Mouse (Mus musculus) layer of hippocampus, postnatal 25 days (tissue): ENCODE results near the gene Fbxo31. TPM values are rescaled to one million over a fixed set of nuclear protein-coding genes. Genes with fewer than 3 reads are reported as not detected.
"Not testable (repeated sequence)": the region's sequence is repeated elsewhere in the genome, so short reads cannot be mapped to it uniquely, and the experiment has no call there.

Source experiments
- DNase-seq, 2 experiments: peaks; one replicate each; pipeline ENCODE4 v3.0.0; 2022; ENCODE audit warnings: mixed read lengths in 2 of 2, low spot score in 1 of 2; ENCODE audit errors: extremely low spot score in 1 of 2
- total RNA-seq, 2 experiments: library from RNA; stranded (reverse); gene quantifications; 2 replicates each; pipeline ENCODE4 v1.2.3; 2021

Gene Fbxo31
- 100 to 1,000 TPM; 107 to 113 TPM for total RNA-seq

GRCm38 (mm10) chr8:121578676-121579451, at the start of gene Fbxo31:
Gene Fbxo31 (minus strand): TSS chr8:121578806.
- DNase-seq = peak; percentile 91 to 94

- DNase-seq = no peak
These were observed 44.4 kb upstream of the Fbxo31 start for GRCm38 (mm10) chr8:121623043-121623442.

- DNase-seq = no peak
These were observed 43.3 kb upstream of the Fbxo31 start for GRCm38 (mm10) chr8:121621879-121622278.

DNA sequence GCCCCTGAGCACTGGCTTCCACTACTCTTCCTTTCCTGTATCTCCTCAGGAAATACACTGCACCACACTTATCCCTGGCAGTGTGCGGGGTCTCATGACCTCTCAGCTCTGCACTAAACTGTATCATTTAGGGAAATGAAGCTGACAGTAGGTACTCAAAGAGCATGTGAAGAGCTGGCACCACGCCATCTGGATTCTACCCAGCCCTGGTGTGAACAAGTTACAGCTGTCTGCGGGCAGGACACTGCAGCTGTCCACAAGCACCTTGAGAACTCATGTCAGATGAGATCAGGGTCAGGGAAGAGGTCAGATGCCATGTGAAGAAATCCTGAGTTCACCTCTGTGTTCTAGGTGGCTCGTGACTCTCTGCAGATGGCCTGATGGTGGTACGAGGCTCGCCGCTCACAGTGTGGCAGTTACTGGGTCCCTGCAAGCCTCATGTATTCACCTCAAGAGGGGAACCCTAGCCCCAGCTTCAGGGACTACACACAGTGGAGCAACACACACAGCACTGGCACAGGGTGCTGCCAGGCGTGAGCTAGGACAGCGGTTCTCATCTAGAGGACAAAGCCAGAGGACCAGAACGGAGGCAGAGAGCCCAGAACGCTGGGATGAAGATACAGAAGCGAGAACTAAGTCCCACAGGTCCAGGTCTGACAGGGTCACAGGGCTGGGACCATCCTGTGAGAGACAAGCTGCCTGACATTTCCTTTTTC, 42.4 kb upstream of the Fbxo31 start:
- DNase-seq = peak in 1 of 2 experiments; percentile 33

GRCm38 (mm10) chr8:121619401-121619995, 40.9 kb upstream of the Fbxo31 start:
- no peak for DNase-seq

- no peak for DNase-seq
These were observed 34.8 kb upstream of the Fbxo31 start for GRCm38 (mm10) chr8:121613419-121613818.

DNA sequence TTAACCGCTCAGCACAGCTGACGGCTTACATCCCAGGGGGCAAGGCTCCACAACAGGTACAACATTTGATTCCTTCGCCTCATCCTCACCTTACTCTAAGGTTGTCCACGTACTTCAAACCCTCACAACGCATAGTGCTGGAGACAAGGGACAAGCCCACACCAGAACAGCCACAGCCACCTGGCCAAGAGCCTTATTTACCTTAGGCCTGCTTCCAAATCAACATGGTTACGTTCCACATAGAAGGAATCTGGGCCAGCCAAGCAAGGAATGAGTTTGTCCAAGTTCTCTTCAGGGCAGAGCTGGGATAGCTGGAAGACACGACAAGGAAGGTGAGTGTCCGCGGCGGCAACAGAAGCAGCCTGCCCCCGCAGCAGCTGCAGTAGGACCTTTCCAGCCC, 31.3 kb upstream of the Fbxo31 start:
- DNase-seq = no peak

DNA sequence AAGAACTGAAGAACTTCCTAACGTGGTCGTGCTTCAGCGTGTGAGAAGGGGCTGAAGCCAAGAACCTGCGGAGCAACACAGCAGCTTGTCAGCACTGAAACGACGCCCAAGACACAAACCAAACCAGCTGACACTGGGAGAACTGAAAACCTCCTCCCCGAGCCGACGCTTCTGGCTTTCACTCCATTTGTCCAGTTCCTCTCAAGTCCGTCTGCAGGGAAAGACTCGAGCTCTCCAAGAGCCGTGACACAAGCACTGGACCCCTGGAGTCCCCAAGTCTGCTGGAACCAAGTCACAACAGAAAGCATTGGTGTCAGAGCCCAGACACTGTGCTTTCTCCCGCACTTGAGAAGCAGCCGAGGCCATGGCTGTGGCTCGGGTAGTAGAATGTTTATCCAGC, 30.6 kb upstream of the Fbxo31 start:
- no peak for DNase-seq

GRCm38 (mm10) chr8:121607661-121608060, 29.1 kb upstream of the Fbxo31 start:
- no peak for DNase-seq

DNA sequence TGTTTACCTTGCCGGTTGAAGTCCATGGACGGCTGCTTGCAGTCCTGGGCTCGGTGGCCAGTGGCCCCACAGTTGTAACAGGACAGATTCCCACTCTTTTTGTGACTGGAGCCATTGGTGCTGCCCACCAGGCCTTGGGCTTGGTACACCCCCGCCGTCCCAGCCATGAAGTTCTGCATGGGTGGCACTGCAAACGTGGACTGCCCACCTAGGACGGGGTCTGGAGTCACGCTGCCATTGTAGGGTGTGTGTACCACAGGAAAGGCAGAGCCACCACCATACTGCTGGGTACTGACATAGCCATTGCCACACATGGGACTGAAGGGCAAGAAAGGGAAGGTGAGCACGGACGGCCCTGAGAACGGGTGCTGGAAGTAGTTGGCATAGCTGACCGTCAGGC, 25.2 kb upstream of the Fbxo31 start:
- DNase-seq = no peak

DNA sequence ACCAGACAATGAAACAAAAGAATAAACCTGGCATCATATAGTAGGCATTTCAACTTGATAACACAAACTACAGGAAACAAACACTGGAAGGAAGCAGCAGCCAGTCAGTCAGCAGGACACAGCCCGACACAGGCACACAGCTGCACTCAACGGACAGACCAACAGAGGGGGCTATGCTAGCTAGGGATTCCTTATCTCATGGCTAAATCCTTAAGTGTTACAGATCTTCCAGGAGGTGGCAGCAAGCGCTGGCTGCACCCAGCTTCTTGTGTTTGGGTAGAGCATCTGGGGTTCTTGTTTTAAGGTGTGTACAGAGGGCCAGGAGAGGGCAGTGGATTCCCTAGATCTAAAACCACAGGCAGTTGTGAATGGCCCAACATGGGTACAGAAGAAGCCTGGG, 24.3 kb upstream of the Fbxo31 start:
- peak in 1 of 2 experiments; percentile 69 for DNase-seq

- no peak for DNase-seq
These were observed 23.8 kb upstream of the Fbxo31 start for GRCm38 (mm10) chr8:121602411-121602810.

DNA sequence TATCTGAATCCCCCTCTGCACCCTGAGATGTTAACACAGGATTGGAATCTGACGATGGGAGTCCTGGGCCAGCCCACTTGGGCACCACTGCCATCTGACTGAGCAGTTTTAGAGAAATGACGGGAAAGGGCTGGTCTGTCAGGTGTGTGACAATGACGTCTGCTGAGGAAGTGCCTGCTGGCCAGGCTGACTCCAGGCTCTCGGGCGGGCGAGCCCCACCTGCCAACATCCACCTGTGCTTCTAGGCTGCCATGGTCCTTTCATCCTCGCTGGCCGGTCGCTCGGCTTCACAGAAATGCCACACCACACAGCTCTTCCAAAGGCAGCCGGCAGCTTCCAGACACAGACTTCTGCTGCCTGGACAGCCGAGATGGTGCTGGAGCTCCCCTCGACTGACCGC, 21.2 kb upstream of the Fbxo31 start:
- DNase-seq = no peak

GRCm38 (mm10) chr8:121598892-121599291, 20.3 kb upstream of the Fbxo31 start:
- peak; percentile 57 to 75 for DNase-seq

- no peak for DNase-seq
These were observed 19.6 kb upstream of the Fbxo31 start for GRCm38 (mm10) chr8:121598190-121598589.

DNA sequence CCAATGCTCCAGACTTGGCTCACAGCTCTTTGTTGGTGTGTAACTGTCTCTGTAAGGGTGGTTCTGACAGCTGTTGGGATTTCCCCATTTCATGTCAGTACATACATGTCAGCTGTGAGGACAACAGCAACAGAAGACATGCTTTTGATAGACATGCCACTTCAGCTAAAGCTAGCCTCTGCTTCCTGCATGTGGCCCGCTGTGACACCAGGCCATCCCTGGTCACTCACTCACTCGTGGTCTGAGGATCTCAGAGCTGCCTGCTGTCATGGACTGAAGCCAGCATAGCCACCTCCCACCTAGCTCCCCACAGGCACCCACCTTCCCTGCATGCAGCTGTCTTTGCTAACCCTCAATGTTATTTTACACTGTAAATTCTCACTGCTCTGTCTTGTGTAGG, 18.9 kb upstream of the Fbxo31 start:
- not testable (repeated sequence) for DNase-seq

GRCm38 (mm10) chr8:121593983-121594382, 15.4 kb upstream of the Fbxo31 start:
- DNase-seq = no peak

GRCm38 (mm10) chr8:121593293-121593692, 14.7 kb upstream of the Fbxo31 start:
- DNase-seq = no peak

DNA sequence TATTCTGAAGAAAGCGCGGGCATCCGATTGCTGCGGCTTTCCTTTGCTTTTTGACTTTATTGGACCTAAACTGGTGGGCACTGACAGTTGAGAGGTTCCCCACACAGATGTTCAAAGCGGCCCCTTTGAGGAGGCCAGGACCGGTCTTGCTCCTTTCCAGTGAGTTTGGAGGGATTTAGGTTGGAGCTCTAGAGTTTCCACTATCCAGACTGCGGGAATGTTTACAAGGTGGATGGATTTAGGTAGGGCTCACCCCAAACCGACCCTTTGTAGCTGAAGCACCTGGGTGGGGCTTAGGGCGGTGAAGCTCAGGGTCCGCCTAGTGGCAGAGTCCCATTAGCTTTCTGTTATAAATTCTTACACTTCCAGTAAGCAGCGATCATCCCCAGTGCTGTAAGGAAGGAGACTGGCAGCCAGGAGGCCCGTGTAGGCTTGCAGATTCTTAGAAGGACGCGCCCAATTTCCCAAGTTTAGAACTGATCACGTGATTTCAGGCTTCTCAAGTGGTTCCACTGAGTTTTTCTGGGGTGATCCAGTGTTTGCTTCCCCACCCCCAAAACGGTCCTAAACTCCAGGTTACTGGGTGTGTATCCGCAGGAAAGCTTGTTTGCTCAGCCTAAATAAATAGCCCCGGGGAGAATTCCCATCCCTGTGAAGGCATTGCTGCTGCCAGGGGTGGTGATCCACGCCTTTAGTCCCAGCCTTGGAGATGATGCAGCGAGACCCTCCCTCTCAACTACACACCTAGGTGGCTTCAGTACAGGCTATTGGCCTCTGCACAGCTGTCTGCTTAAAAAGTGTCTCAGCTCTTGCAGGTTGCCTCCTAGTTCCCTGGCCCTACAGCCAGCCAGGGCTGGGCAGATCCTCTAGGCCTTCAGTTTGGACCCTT, 12.8 kb upstream of the Fbxo31 start:
- DNase-seq = no peak
